Mouse (Mus musculus) embryonic facial prominence, embryonic 10.5 days (tissue): ENCODE data around the gene Nuak2. TPM values are rescaled to one million over a fixed set of nuclear protein-coding genes. Genes with fewer than 3 reads are reported as not detected.

Source experiments
- DNase-seq: peaks from one replicate; pipeline ENCODE4 v3.0.0-alpha.2; 2017; ENCODE audit warnings: low spot score
- H3K27ac ChIP-seq: fragments of 300-500 bp; sonication (generic); replicated peaks from 2 replicates; pipeline ENCODE4 v1.5.1; 2016; ENCODE audit warnings: mild to moderate bottlenecking
- H3K27me3 ChIP-seq: fragments of 300-500 bp; sonication (generic); replicated peaks from 2 replicates; pipeline ENCODE4 v1.6.1; 2016; ENCODE audit warnings: low read depth, mild to moderate bottlenecking; ENCODE audit not compliant: poor library complexity, severe bottlenecking
- H3K36me3 ChIP-seq: fragments of 300-500 bp; sonication (generic); replicated peaks from 2 replicates; pipeline ENCODE4 v1.6.1; 2016; ENCODE audit warnings: mild to moderate bottlenecking, moderate library complexity
- H3K4me1 ChIP-seq: fragments of 300-500 bp; sonication (generic); 2 replicates; pipeline ENCODE4 v1.6.1; 2016
- H3K4me3 ChIP-seq: fragments of 300-500 bp; sonication (generic); 2 replicates; pipeline ENCODE4 v1.5.1; 2016; ENCODE audit warnings: mild to moderate bottlenecking, moderate library complexity
- H3K9me3 ChIP-seq: fragments of 300-500 bp; sonication (generic); 2 replicates; pipeline ENCODE4 v1.6.1; 2016; ENCODE audit warnings: mild to moderate bottlenecking
- WGBS: fragments of 180-500 bp; shearing (Covaris S2); methylation state at CpG from one replicate; pipeline ENCODE4 v1.1.7; 2016; 5-methylcytosine and 5-hydroxymethylcytosine counted together
- polyA plus RNA-seq: library from polyadenylated mRNA; unstranded; fragments of >200 nt; fragmentation: Nextera tagmentation; extraction: Ambion mirVana; gene quantifications from 2 replicates; pipeline ENCODE4 v1.2.1, GENCODE M21; 2016

Nuak2 gene
- polyA plus RNA-seq, 1 experiment from 2014 or later, result 12.6 TPM

GRCm38 (mm10) chr1:132334178-132334801 lies 18.4 kb downstream of the Nuak2 start:
- Histone ChIP-seq H3K36me3 (peaks cover 33% of the 10 kb centered on the region), H3K4me3 (peak overlapping the region; percentile 23), H3K27ac (peak overlapping the region; percentile 83), H3K27me3 (no peaks in the 10 kb centered on the region), H3K4me1 (peaks cover 88% of the 10 kb centered on the region), H3K9me3 (no peaks in the 10 kb centered on the region)
- no peak for DNase-seq
- 18% methylated on average over 6 of the region's 6 CpGs for WGBS

GRCm38 (mm10) chr1:132335378-132335965 lies 19.5 kb downstream of the Nuak2 start:
- H3K36me3 ChIP-seq, result peaks cover 22% of the 10 kb centered on the region
- H3K27ac ChIP-seq, result peak overlapping the region; percentile 83
- WGBS, result 58% methylated on average over 12 of the region's 12 CpGs
- H3K27me3 ChIP-seq, result no peaks in the 10 kb centered on the region
- no peaks in the 10 kb centered on the region for H3K9me3 ChIP-seq
- peak; percentile 49 for DNase-seq
- H3K4me1 ChIP-seq, result peaks cover 76% of the 10 kb centered on the region
- H3K4me3 ChIP-seq, result no peak overlapping the region

GRCm38 (mm10) chr1:132336921-132337320 lies 21.0 kb downstream of the Nuak2 start:
- no peaks in the 10 kb centered on the region for H3K9me3 ChIP-seq
- DNase-seq, result no peak
- peaks cover 7% of the 10 kb centered on the region for H3K36me3 ChIP-seq
- H3K4me1 ChIP-seq, result peaks cover 67% of the 10 kb centered on the region
- H3K27ac ChIP-seq, result 0 out of 2 replicates have a peak overlapping the region, but pooled peaks have one; percentile 52
- no peak overlapping the region for H3K4me3 ChIP-seq
- no peaks in the 10 kb centered on the region for H3K27me3 ChIP-seq
- WGBS, result 80% methylated on average over 6 of the region's 6 CpGs

GRCm38 (mm10) chr1:132338027-132338660 lies 22.2 kb downstream of the Nuak2 start:
- Histone ChIP-seq H3K4me1 (peaks cover 56% of the 10 kb centered on the region), H3K27ac (peak overlapping the region; percentile 52)

GRCm38 (mm10) chr1:132341731-132342501 lies 26.0 kb downstream of the Nuak2 start:
- 54% methylated on average over 5 of the region's 5 CpGs for WGBS
- H3K27ac ChIP-seq, result no peak overlapping the region

More at GRCm38 (mm10) chr1:132338027-132338660, 22.2 kb downstream of the Nuak2 start:
- Histone ChIP-seq H3K27me3 (no peaks in the 10 kb centered on the region), H3K36me3 (no peaks in the 10 kb centered on the region), H3K9me3 (no peaks in the 10 kb centered on the region), H3K4me3 (no peak overlapping the region)
- 50% methylated on average over 8 of the region's 8 CpGs for WGBS
- DNase-seq, result no peak

GRCm38 (mm10) chr1:132342518-132342917 lies 26.6 kb downstream of the Nuak2 start:
- WGBS, result 61% methylated on average over 3 of the region's 3 CpGs

More at GRCm38 (mm10) chr1:132341731-132342501, 26.0 kb downstream of the Nuak2 start:
- no peaks in the 10 kb centered on the region for H3K9me3 ChIP-seq
- no peaks in the 10 kb centered on the region for H3K36me3 ChIP-seq
- H3K4me1 ChIP-seq, result peaks cover 22% of the 10 kb centered on the region
- H3K4me3 ChIP-seq, result no peak overlapping the region
- H3K27me3 ChIP-seq, result no peaks in the 10 kb centered on the region
- DNase-seq, result no peak

GRCm38 (mm10) chr1:132343191-132343590 lies 27.3 kb downstream of the Nuak2 start:
- DNase-seq, result no peak
- Histone ChIP-seq H3K27ac (no peak overlapping the region), H3K36me3 (no peaks in the 10 kb centered on the region), H3K9me3 (no peaks in the 10 kb centered on the region), H3K4me1 (peaks cover 9% of the 10 kb centered on the region; the same call in 1 of the 2 replicates), H3K27me3 (no peaks in the 10 kb centered on the region), H3K4me3 (no peak overlapping the region)
- WGBS, result 87% methylated on average over 2 of the region's 2 CpGs

More at GRCm38 (mm10) chr1:132342518-132342917, 26.6 kb downstream of the Nuak2 start:
- H3K27ac ChIP-seq, result no peak overlapping the region
- no peaks in the 10 kb centered on the region for H3K36me3 ChIP-seq
- no peaks in the 10 kb centered on the region for H3K27me3 ChIP-seq
- no peak for DNase-seq
- H3K4me1 ChIP-seq, result peaks cover 16% of the 10 kb centered on the region
- H3K9me3 ChIP-seq, result no peaks in the 10 kb centered on the region
- H3K4me3 ChIP-seq, result no peak overlapping the region

- Histone ChIP-seq H3K36me3 (no peaks in the 10 kb centered on the region), H3K27me3 (no peaks in the 10 kb centered on the region), H3K9me3 (no peaks in the 10 kb centered on the region), H3K27ac (no peak overlapping the region), H3K4me1 (0 out of 2 replicates have a peak, but pooled peaks cover 6% of the 10 kb centered on the region), H3K4me3 (no peak overlapping the region)
- no peak for DNase-seq
- 84% methylated on average over 1 of the region's 1 CpGs for WGBS
Observed at GRCm38 (mm10) chr1:132343656-132344055, 27.7 kb downstream of the Nuak2 start.

- Histone ChIP-seq H3K4me3 (no peak overlapping the region), H3K27me3 (no peaks in the 10 kb centered on the region), H3K4me1 (0 out of 2 replicates have a peak, but pooled peaks cover 6% of the 10 kb centered on the region), H3K36me3 (no peaks in the 10 kb centered on the region), H3K9me3 (no peaks in the 10 kb centered on the region; the same call in 1 of the 2 replicates), H3K27ac (peak overlapping the region; percentile 36; the same call in 1 of the 2 replicates)
- 83% methylated on average over 4 of the region's 4 CpGs for WGBS
- DNase-seq, result no peak
Observed at GRCm38 (mm10) chr1:132345514-132345913, 29.6 kb downstream of the Nuak2 start.

- Histone ChIP-seq H3K9me3 (peaks cover 4% of the 10 kb centered on the region), H3K4me3 (no peak overlapping the region), H3K27me3 (no peaks in the 10 kb centered on the region), H3K27ac (peak overlapping the region; percentile 36; the same call in 1 of the 2 replicates), H3K36me3 (no peaks in the 10 kb centered on the region), H3K4me1 (0 out of 2 replicates have a peak, but pooled peaks cover 6% of the 10 kb centered on the region)
- no peak for DNase-seq
- 88% methylated on average over 12 of the region's 12 CpGs for WGBS
Observed at GRCm38 (mm10) chr1:132346134-132346851, 30.4 kb downstream of the Nuak2 start.

GRCm38 (mm10) chr1:132346951-132347350 lies 31.0 kb downstream of the Nuak2 start:
- no peak for DNase-seq
- Histone ChIP-seq H3K27ac (no peak overlapping the region), H3K36me3 (no peaks in the 10 kb centered on the region), H3K9me3 (peaks cover 4% of the 10 kb centered on the region), H3K27me3 (no peaks in the 10 kb centered on the region), H3K4me1 (0 out of 2 replicates have a peak, but pooled peaks cover 4% of the 10 kb centered on the region), H3K4me3 (no peak overlapping the region)
